Mouse (Mus musculus): Measurements from ENCODE around the gene Pus1. TPM values are rescaled to one million over a fixed set of nuclear protein-coding genes. Genes with fewer than 3 reads are reported as not detected.
A peak's percentile ranks its signal among the peaks of the same experiment; 100 is the strongest.

The Pus1 gene
- polyA plus RNA-seq (2012; rRNA removed): 23.2 and 25.6 TPM in 2 replicates

GRCm38 (mm10) chr5:110779998-110780760 is at the start of gene Pus1:
Gene Pus1, minus strand, starts transcription at chr5:110780659.
- DNase-seq (ENCODE audit: low spot score): peak; percentile 88

GRCm38 (mm10) chr5:110827576-110827975 is 47.1 kb upstream of the Pus1 start:
- DNase-seq (ENCODE audit: low spot score): no peak

DNA sequence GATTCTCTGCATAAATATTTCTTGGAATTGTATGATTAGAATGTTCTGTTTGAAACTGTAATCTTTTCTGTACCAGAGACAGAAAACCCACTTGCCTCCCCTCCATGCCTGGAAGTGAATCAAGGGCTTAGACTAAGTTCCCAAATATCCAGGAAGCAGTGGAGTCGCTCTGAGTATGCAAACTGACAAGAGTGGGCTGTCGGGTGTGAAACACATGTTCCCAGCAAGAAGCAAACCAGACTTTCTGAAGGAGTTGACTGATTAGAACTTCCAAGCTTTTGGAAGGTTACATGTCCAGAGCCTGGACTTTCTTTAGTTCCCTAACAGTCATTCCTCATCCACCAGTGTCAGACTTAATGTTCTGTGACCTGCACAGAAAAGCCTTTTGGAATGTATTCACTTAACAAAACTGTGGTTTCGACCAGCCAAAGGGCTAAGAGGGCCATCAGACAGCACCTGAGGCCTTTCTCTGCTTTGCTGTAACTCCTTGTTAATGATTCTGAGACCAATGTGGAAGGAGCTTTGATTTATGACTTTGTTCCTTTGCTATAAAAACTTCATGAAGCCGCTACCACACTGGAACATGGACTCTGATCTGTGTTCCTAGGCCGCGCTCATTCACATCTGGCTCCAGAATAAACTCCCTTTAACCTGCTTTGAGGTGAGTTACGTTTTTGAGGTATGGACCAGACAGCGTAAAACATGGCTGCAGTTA is 46.5 kb upstream of the Pus1 start:
- DNase-seq (ENCODE audit: low spot score): no peak

DNA sequence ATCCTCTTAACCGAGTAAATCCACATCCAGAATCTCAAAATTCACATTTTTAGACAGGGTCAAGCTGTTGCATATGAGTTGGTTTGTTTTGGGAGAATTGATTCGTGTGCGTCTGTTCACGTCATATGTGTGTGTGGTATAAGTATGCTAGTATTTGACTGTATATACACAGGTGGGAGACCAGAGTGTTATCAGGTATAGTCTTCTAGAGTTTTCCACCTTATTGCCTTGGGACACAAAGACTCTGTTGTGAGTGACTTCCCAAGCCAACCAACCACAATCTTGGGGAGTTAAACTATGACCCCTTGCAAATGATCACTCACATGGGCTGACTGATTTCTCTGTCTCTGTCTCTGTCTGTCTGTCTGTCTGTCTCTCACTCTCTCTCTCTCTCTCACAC is 44.0 kb upstream of the Pus1 start:
- no peak for DNase-seq (ENCODE audit: low spot score)

DNA sequence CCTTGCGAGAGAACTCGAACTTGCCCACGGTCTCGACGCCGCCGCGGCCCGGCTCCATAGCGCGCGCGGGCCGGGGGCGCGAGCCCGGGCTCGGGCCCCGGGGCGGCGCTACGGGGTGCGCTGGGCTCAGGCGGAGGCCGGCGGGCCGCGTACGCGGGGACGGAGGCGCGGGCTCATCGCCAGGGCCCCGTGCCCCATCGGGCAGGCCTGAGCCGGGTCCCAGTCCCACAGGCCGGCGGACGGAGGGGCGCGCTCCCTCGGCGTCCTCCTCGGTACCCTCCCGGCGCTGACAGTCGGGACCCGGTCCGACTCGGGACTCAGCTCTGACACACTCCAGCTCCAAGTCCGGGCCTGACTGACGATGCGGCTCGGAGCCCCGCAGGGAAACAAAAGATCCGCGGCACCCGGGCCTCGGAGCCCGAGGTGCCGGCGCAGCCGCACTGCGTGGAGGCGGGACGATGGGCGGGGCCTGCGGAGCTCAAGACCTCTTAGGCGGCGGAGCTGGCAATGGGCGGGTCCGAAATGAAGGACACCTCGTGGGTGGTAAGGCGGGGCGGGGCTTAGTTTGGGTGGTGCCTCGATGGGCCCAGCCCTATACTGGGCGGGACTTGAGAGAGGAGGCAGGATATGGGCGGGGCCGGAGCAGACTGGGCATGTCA is 29.3 kb upstream of the Pus1 start, which contains the start of gene Ulk1:
TSS of gene Ulk1 (minus strand) at position 431 of the 659 bp plus-strand sequence.
- DNase-seq (ENCODE audit: low spot score): peak; percentile 96

DNA sequence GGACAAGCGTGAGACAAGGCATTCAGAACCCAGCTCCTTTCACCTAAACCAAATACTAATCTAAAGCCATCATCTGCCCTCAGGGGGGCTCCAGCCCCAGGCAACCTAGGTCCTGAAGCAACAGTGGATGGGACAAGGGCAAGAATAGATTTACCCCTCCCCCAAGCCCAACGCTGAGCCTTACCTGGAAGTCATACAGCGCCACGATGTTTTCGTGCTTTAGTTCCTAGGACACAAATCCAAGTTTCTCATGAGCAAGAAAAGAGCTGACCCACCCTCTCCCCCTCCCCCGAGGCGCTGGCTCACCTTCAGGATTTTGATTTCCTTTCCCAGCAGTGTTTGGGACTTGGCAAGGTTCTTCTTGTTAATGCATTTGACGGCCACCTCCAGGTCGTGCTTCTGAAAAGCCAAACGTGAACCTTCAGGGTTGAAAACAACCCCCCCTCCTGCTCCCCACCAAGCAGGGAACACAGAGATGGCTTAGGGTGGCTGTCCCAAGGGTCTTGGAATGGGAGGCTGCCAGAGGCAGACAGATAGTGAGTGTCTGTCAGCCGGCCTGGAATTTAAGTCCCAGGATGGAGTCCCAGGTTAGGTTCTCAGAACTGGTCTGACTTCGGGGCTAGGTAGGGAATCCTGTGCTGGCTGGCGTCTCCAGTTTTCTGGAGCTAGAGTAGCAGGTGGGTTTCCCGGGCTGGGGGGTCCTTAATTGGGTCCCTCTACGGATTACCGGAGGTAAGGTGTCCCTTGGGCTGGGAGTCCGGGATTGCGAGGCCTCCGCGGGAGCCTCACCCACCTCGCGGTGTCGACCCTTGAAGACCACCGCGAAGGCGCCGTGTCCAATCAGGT is 28.6 kb upstream of the Pus1 start:
- no peak for DNase-seq (ENCODE audit: low spot score)

- DNase-seq (ENCODE audit: low spot score): peak; percentile 77
These were observed 27.7 kb upstream of the Pus1 start for GRCm38 (mm10) chr5:110808061-110808631.

- no peak for DNase-seq (ENCODE audit: low spot score)
These were observed 27.0 kb upstream of the Pus1 start for GRCm38 (mm10) chr5:110807453-110807852.

DNA sequence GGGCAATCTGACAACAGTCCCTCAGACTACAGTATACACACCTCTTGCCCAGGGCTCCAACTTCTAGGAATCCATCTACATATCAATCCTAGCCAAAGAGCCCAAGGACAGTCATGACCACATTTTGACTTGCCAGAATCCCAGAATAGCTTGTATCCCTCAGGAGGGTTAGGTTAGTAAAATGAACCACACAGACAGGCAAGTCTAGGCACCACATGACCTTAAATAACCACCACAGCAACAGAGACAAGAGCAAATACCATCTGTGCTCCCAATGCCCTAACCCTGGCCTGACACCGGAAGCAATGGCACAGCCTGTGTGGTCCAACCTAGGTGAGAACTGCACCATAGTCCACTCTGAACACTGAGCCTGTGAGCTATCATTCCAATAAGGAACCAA is 26.2 kb upstream of the Pus1 start:
- DNase-seq (ENCODE audit: low spot score): no peak

GRCm38 (mm10) chr5:110806154-110806553 is 25.7 kb upstream of the Pus1 start:
- DNase-seq (ENCODE audit: low spot score): no peak

DNA sequence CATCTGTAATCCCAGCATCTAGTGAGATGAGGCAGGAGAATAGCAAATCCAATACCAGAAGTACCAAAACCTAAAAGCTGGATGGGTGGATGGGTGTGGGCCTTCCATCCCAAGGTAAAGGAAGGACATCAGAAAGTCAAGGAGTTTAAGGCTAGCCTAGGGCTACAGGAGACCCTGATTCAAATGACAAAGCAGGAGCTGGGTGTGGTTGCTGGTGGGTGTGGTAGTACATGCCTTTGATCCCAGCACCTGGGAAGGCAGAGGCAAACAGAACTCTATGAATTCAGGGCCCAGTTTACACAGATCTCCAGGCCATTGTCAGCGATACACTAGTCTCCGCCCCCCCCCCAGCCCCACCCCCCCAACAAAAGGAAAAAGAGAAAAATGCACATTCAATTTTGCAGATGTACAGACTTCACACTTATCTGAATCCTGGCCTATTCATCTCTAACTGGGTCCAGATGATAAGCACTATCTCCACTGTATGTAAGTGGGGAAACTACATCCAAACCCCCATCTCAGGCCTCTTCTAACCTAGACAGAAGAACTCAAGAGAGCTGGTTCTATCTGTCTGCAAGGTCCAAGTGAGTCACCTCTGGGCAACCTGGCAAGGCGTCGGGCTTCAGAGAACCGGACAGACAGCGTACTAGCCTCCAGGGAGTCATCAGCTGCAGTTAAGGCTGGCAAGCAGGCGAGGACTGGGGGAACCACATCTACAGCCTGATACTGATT is 23.7 kb upstream of the Pus1 start:
- no peak for DNase-seq (ENCODE audit: low spot score)

GRCm38 (mm10) chr5:110802809-110803208 is 22.4 kb upstream of the Pus1 start:
- DNase-seq (ENCODE audit: low spot score): no peak

GRCm38 (mm10) chr5:110802186-110802585 is 21.7 kb upstream of the Pus1 start:
- DNase-seq (ENCODE audit: low spot score): no peak

GRCm38 (mm10) chr5:110801036-110801624 is 20.7 kb upstream of the Pus1 start:
- no peak for DNase-seq (ENCODE audit: low spot score)

DNA sequence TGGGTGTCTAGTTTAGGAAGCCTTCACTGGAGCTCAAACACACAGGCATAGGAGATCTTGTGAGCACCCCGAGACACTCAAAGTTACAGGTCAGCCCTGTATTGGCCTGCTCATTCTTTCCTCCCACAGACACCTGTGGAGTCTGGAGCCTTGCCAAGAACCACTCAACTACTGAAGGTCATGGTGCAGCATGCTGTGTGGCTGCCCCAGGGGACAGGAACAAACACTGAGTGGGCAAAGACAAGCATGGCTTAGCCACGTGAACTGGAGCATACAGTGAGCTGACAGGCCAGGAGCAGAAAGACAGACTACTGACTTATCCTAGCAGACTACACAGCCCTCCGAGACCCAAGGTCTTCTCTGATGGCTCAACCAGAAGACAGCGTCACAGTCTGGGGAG is 17.2 kb upstream of the Pus1 start:
- no peak for DNase-seq (ENCODE audit: low spot score)

DNA sequence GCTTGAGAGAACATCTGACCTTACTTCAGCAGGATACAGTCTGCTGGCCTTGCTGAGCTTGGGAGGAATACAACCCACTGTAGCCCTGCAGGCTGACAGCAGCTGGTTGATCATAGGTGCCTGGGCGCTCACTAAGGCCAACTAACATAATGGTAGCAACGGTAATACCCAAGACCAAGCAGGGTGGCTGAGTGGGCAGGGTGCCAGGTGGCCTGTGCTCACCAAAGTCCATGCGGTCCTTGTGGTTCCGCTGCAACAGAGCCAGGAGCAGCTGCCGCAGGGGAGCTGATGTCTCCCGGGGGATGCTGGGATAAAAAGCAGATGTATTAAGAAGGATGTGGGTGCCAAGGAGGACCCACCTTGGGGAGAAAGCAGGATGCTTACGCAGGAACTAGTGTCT is 13.9 kb upstream of the Pus1 start:
- no peak for DNase-seq (ENCODE audit: low spot score)

GRCm38 (mm10) chr5:110788684-110789083 is 8.2 kb upstream of the Pus1 start:
- DNase-seq (ENCODE audit: low spot score): no peak

DNA sequence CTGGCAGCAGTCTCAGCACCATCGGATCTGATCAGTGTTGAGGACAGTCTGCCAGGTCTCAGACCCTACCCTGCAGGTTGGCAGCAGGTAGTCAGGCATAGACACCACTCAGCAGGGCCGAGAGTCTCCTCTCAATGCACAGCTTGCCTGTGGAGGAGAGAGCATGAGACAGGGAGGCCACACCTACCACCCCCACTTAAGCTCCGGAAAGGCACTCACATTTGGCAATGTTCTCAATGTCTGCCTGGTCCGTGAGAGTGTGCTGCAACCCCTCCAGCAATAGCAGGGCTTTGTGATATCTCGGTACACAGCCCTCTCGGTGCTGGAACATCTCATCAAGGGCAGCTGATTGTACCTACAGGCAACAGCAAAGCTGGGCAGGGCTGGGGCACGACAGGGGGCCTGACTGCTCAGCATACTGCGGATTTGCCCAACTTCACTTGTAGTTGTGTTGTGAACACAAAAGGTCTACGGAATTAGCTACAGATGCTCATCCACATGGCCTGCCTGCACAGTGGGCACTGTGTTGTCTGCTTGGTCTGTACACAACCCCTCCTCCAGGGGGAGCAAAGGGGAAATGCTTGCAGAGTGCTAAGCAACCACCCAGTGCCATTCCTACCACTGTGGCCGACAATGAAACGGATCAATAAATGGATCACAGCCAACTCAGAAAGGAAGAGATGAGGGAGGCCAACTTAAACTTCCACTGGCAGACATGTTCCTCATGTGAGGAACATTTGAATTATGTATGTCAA is 5.8 kb upstream of the Pus1 start:
- DNase-seq (ENCODE audit: low spot score): no peak

DNA sequence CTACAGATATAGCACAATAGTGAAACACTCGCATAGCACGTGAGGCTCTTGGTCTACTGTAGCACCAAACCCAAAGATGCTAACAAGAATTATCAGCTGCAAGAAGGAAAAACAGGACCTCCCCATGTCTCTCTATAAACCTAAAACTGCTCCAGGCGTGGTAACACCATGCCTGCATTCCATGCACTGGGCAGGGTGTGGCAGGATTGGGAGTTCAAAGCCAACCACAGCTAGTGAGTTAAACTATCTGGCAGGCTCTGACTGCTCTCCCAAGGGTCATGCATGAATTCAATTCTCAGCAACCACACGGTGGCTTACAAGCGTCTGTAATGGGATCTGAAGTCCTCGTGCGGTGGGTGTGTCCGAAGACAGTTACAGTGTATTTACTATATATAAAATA is 2.7 kb upstream of the Pus1 start:
- no peak for DNase-seq (ENCODE audit: low spot score)

Measured in urinary bladder, adult 2 months (tissue).